Mouse (Mus musculus): ENCODE data around the gene Foxj2.

DNA sequence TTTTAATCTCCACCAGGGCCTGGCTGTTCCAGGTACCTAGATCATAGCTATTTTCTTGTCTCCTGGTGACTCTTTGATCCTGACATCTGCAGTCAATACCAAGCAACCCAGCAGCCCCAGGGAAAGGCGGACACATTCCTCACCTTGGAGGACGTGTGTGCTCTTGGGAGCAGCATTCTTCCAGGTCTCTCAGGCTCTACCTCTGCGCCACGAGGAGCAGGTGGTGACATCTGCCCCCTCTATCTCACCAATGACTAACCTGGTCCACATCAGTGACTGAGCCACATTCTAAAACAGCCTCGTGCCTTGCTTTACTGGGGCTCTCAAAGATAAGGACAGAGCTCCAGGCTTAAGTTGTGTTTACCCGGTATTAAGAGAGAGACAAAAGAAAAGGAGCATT is 47.0 kb upstream of the Foxj2 start:
- no peak for TF ChIP-seq CTCF (IDR thresholded peaks at IDR 0.05; ENCODE audit: low read depth)
- no peak for TF ChIP-seq EP300 (IDR thresholded peaks at IDR 0.05; ENCODE audit: low read depth)
